Mouse (Mus musculus) ES-Bruce4 (cell line): Measurements from ENCODE around the gene Car2. TPM values are rescaled to one million over a fixed set of nuclear protein-coding genes. Genes with fewer than 3 reads are reported as not detected.

Experiments
- H3K27ac ChIP-seq: 2 replicates; pipeline ENCODE4 v1.5.1; 2012; ENCODE audit warnings: low read length, inconsistent platforms; ENCODE audit not compliant: insufficient read depth
- H3K27me3 ChIP-seq: 2 replicates; pipeline ENCODE4 v1.6.1; 2012; ENCODE audit warnings: mild to moderate bottlenecking, low read length, inconsistent platforms; ENCODE audit not compliant: control insufficient read depth, poor library complexity, insufficient read depth, severe bottlenecking
- H3K36me3 ChIP-seq: 2 replicates; pipeline ENCODE4 v1.6.1; 2012; ENCODE audit warnings: inconsistent platforms, mild to moderate bottlenecking, low read length, moderate library complexity; ENCODE audit not compliant: control insufficient read depth, poor library complexity, insufficient read depth, severe bottlenecking
- H3K4me1 ChIP-seq: one replicate; pipeline ENCODE4 v1.8.1; 2011; ENCODE audit warnings: low read length; ENCODE audit not compliant: control insufficient read depth, insufficient read depth
- H3K4me3 ChIP-seq: 2 replicates; pipeline ENCODE4 v1.5.1; 2011; ENCODE audit warnings: low read depth, mild to moderate bottlenecking, low read length
- H3K9ac ChIP-seq: 2 replicates; pipeline ENCODE4 v1.6.1; 2012; ENCODE audit warnings: low read depth, mild to moderate bottlenecking, inconsistent platforms; ENCODE audit not compliant: poor library complexity, severe bottlenecking
- H3K9me3 ChIP-seq: replicated peaks from 2 replicates; pipeline ENCODE4 v1.6.1; 2012; ENCODE audit warnings: mild to moderate bottlenecking, low read length, inconsistent platforms; ENCODE audit not compliant: control insufficient read depth, poor library complexity, insufficient read depth, severe bottlenecking
- CTCF ChIP-seq: IDR thresholded peaks from one replicate; pipeline ENCODE4 v1.8.1; 2011; ENCODE audit warnings: low read depth, low read length
- EP300 ChIP-seq: IDR thresholded peaks from 2 replicates; pipeline ENCODE4 v1.6.1; 2011; ENCODE audit warnings: low read depth, low read length; ENCODE audit not compliant: insufficient read depth
- POLR2A ChIP-seq: IDR thresholded peaks from one replicate; pipeline ENCODE4 v1.8.1; 2011; ENCODE audit warnings: low read length; ENCODE audit not compliant: insufficient read depth
- polyA plus RNA-seq: library from polyadenylated mRNA; stranded (reverse); fragments of >200 nt; gene quantifications from 2 replicates; pipeline ENCODE4 v1.2.4, GENCODE M21; 2011; ENCODE audit warnings: low read depth; ENCODE audit not compliant: missing spikeins, insufficient read depth, insufficient read length

Car2 gene
- polyA plus RNA-seq, 1 experiment = 186 TPM

GRCm38 (mm10) chr3:14854446-14854845 lies 31.6 kb upstream of the Car2 start:
- H3K4me1 ChIP-seq = no peaks in the 10 kb centered on the region
- H3K27me3 ChIP-seq = no peaks in the 10 kb centered on the region
- no peaks in the 10 kb centered on the region for H3K9me3 ChIP-seq
- no peak overlapping the region for H3K27ac ChIP-seq
- TF ChIP-seq POLR2A (no peak), CTCF (no peak), EP300 (no peak)
- no peaks in the 10 kb centered on the region for H3K36me3 ChIP-seq
- H3K4me3 ChIP-seq = no peak overlapping the region
- H3K9ac ChIP-seq = no peak overlapping the region

GRCm38 (mm10) chr3:14857874-14858273 lies 28.2 kb upstream of the Car2 start:
- no peaks in the 10 kb centered on the region for H3K36me3 ChIP-seq
- no peak overlapping the region for H3K4me3 ChIP-seq
- no peaks in the 10 kb centered on the region for H3K4me1 ChIP-seq
- H3K9me3 ChIP-seq = no peaks in the 10 kb centered on the region
- H3K9ac ChIP-seq = no peak overlapping the region
- no peak for TF ChIP-seq POLR2A
- no peak for TF ChIP-seq EP300
- TF ChIP-seq CTCF = no peak
- no peaks in the 10 kb centered on the region for H3K27me3 ChIP-seq
- no peak overlapping the region for H3K27ac ChIP-seq

GRCm38 (mm10) chr3:14860291-14860690 lies 25.8 kb upstream of the Car2 start:
- no peak overlapping the region for H3K4me3 ChIP-seq
- no peaks in the 10 kb centered on the region for H3K27me3 ChIP-seq
- no peak overlapping the region for H3K9ac ChIP-seq
- no peaks in the 10 kb centered on the region for H3K36me3 ChIP-seq
- no peaks in the 10 kb centered on the region for H3K9me3 ChIP-seq
- H3K4me1 ChIP-seq = no peaks in the 10 kb centered on the region
- TF ChIP-seq EP300 (no peak), POLR2A (no peak), CTCF (no peak)
- no peak overlapping the region for H3K27ac ChIP-seq

GRCm38 (mm10) chr3:14861165-14861564 lies 24.9 kb upstream of the Car2 start:
- Histone ChIP-seq H3K27me3 (no peaks in the 10 kb centered on the region), H3K27ac (no peak overlapping the region), H3K4me1 (no peaks in the 10 kb centered on the region), H3K9ac (no peak overlapping the region), H3K36me3 (no peaks in the 10 kb centered on the region), H3K9me3 (no peaks in the 10 kb centered on the region), H3K4me3 (no peak overlapping the region)
- TF ChIP-seq EP300 = no peak
- no peak for TF ChIP-seq POLR2A
- TF ChIP-seq CTCF = no peak

- Histone ChIP-seq H3K4me3 (no peak overlapping the region), H3K9me3 (no peaks in the 10 kb centered on the region), H3K36me3 (no peaks in the 10 kb centered on the region), H3K27ac (no peak overlapping the region), H3K9ac (no peak overlapping the region), H3K4me1 (no peaks in the 10 kb centered on the region), H3K27me3 (no peaks in the 10 kb centered on the region)
- no peak for TF ChIP-seq POLR2A
Observed at GRCm38 (mm10) chr3:14861787-14862186, 24.3 kb upstream of the Car2 start.

- Histone ChIP-seq H3K4me1 (no peaks in the 10 kb centered on the region), H3K27ac (no peak overlapping the region), H3K9ac (0 out of 2 replicates have a peak overlapping the region, but pooled peaks have one; percentile 2), H3K36me3 (no peaks in the 10 kb centered on the region), H3K4me3 (peak overlapping the region; percentile 17), H3K9me3 (no peaks in the 10 kb centered on the region), H3K27me3 (no peaks in the 10 kb centered on the region)
- TF ChIP-seq POLR2A (no peak), EP300 (no peak), CTCF (no peak)
Observed at GRCm38 (mm10) chr3:14862654-14863021, 23.4 kb upstream of the Car2 start.
